Mouse (Mus musculus) NIH3T3 (cell line): ENCODE measurements around the gene Fam50a.

Experiments
- DNase-seq: peaks from one replicate; pipeline ENCODE4 v3.0.0-alpha.2; 2012; ENCODE audit warnings: low read depth

The Fam50a gene

GRCm38 (mm10) chrX:74312540-74313464 lies at the start of gene Fam50a:
Gene Fam50a (plus strand): TSS chrX:74313033.
- DNase-seq: peak; percentile 89

DNA sequence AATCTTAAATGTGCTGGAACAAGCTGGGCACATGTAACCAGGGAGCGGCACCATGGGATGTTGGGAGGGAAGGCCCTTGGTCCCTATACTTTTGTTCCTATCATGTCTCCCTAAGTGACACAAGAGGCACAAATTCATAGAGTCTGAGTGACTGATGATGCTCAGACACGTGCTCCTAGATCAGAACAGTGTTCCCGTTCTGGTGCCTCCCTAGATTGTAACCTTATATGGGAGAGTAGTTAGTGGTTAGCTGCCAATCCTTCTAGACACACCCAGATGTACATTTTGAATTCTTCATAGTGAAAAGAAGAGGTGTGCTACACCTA lies 43.1 kb upstream of the Fam50a start:
- no peak for DNase-seq

- peak; percentile 96 for DNase-seq
Measured at GRCm38 (mm10) chrX:74270062-74270901, 42.6 kb upstream of the Fam50a start, which contains the start of gene Rpl10. Gene Rpl10 (plus strand): TSS chrX:74270812.

- DNase-seq: peak; percentile 69
Measured at GRCm38 (mm10) chrX:74270902-74271551, 41.8 kb upstream of the Fam50a start.

DNA sequence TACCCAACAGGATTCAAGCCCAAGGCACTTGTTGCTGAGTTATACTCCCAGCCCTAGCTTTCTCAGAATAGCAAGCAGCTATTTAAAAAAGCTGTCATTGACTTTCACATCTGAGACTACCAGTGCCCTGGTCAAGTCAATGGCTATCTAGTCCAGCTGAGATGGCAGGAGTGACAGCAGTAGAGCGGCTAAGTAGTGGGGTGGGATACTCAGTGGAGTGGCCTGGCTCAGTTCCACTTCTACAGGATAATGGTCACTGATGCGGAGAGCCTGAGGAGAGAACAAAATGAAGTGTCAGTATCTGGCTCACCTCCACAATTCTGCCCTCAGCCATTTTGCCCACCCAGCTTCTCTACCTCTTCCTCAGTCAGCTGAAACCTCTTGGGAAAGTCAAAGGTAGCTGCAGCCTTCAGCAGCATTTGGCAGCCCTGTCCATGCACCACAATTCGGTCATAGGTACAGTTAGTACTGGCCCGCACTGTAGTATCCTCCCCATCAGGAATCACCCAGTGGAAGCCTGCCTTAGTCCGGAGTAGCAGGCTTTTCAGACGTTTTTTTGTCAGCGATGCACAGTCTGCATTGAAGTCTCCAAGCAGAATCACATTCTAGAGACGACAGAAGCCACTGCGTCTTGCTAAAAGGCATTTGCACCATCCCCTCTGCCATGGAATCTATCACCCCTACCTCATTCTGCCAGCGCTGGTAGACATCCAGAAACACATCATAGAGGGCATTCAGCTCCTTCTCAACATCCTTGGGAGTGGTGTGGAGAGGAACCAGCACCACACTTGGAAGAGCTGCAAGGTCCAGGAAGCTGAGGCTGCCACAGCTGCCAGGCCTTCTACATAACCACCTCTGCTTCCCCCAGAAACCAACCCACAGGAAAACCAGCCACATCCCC lies 39.2 kb upstream of the Fam50a start:
- peak; percentile 48 for DNase-seq

GRCm38 (mm10) chrX:74277916-74278315 lies 34.9 kb upstream of the Fam50a start:
- DNase-seq: peak; percentile 54

DNA sequence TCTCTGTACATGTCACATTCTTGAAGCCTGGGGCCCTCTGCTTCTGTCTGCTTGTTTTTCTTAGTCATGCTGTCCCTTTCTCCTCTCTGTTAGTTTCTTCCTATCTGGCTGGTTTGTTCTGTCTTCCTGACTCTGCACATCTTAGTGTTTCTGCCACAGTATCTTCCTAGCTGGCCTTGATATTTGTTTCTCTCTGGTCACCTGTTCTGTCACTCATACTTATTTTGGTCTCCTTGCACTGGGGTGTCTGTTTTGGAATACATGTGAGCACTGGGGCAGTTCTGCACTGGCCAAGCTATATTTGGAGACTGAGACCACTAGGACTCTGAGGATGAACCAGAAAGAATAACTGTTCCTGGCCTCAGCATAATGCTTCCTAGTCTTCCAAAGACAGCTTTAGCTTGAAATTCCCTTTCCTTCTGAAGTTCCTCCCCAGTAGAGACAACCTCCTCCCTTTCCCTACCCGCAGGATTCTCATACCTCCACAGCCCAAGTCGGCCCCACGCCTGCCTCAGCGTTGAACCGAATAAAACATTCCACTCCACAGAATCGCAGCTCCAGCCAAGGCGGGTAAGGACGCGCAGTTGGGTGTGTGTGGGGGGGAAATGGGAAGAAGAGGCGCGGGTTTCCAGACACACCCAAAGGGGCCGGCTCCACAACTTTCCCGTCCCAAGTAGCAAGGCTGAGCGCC lies 31.6 kb upstream of the Fam50a start:
- DNase-seq: no peak

GRCm38 (mm10) chrX:74281732-74282394 lies 31.0 kb upstream of the Fam50a start, which contains the start of the genes Taz and Dnase1l1:
Gene Taz (plus strand): TSS chrX:74281912.
Gene Dnase1l1 (minus strand): TSS chrX:74282337.
- peak; percentile 89 for DNase-seq

GRCm38 (mm10) chrX:74282395-74283091 lies 30.3 kb upstream of the Fam50a start:
- peak; percentile 90 for DNase-seq

DNA sequence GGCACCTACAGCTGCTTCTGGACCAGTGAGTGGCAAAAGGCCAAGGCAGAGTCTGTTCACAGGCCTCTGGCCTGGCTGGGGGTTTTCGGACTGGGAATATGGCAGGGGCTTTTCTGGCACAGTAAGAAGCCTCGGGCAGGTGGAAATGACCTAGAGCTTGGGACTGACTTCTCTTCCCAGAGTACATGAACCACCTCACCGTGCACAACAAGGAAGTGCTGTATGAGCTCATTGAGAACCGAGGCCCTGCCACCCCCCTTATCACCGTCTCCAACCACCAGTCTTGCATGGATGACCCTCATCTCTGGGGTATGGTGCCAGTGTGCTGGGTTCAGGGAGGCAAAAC lies 29.8 kb upstream of the Fam50a start:
- no peak for DNase-seq

DNA sequence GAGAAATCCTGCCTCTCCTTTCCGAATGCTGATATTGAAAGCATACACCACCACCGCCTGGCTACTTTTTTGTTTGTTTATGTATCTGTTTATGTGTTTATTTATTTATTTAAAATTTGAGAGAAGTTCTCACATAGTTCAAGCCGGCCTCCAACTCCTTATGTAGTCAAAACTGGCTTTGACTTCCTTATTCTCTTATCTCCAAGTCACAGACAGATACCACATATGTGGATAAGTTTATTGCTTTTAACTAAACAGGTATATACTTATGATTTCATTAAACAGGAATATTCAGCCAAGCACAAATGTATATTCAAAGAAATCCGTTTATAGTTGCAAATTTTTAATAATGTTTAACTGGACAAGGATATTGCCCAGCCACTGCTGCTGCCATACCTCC lies 19.4 kb upstream of the Fam50a start:
- no peak for DNase-seq

GRCm38 (mm10) chrX:74296538-74297448 lies 16.0 kb upstream of the Fam50a start, which contains the start of gene Atp6ap1:
Gene Atp6ap1 (plus strand): TSS chrX:74297097.
- DNase-seq: peak; percentile 95

GRCm38 (mm10) chrX:74298348-74298747 lies 14.5 kb upstream of the Fam50a start:
- DNase-seq: no peak

DNA sequence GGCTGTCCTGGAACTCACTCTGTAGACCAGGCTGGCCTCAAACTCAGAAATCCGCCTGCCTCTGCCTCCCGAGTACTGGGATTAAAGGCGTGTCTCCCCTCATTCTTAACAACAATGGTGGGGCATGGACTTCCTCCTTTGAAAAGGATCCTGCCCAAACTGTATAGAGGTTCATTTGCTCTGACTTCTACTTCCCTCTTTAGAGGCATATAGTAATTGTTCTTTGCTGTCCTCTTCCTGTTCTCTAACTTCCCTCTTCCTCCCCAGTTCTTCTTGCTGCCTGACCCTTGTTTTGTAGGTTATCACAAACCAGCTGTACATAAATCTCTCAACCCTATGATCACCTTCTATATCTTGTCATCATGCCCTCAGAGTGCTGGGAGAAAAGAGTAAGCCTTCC lies 13.1 kb upstream of the Fam50a start:
- no peak for DNase-seq

GRCm38 (mm10) chrX:74304867-74305700 lies 7.7 kb upstream of the Fam50a start, which contains the start of gene Gdi1:
Gene Gdi1 (plus strand): TSS chrX:74304998.
- DNase-seq: peak; percentile 88

GRCm38 (mm10) chrX:74328725-74329161 lies 15.9 kb downstream of the Fam50a start, which contains the start of gene Plxna3:
Gene Plxna3 (plus strand): TSS chrX:74329066.
- peak; percentile 85 for DNase-seq

- no peak for DNase-seq
Measured at GRCm38 (mm10) chrX:74329215-74329671, 16.4 kb downstream of the Fam50a start.
